Mouse (Mus musculus) layer of hippocampus, postnatal 14 days (tissue): ENCODE measurements around the gene Mrpl33. TPM values are rescaled to one million over a fixed set of nuclear protein-coding genes. Genes with fewer than 3 reads are reported as not detected.
"Not testable (repeated sequence)": the region's sequence is repeated elsewhere in the genome, so short reads cannot be mapped to it uniquely, and the experiment has no call there.

ENCODE experiments used
- DNase-seq, 2 experiments: peaks; one replicate each; pipeline ENCODE4 v3.0.0; 2021 to 2022; ENCODE audit warnings: low spot score in 2 of 2, mixed read lengths in 1 of 2
- long read RNA-seq, 2 experiments: library from polyadenylated mRNA; stranded (forward); transcript quantifications; one replicate each; pipeline ENCODE4 v2.0.0; 2021
- total RNA-seq, 2 experiments: library from RNA; stranded (reverse); gene quantifications; 2 replicates each; pipeline ENCODE4 v1.2.3; 2021

Mrpl33 gene
- total RNA-seq = 100 to 1,000 TPM; 109 to 114 TPM
- long read RNA-seq, experiment 1, partial matches to known transcripts = 0 of 49 reads
- long read RNA-seq, experiment 1, other reads (novel, unspliced or antisense) = 45 of 49 reads
- long read RNA-seq, experiment 2, partial matches to known transcripts = 0 of 143 reads
- long read RNA-seq, experiment 2, other reads (novel, unspliced or antisense) = 137 of 143 reads

GRCm38 (mm10) chr5:31596481-31597429 lies at the start of gene Mrpl33:
Gene Mrpl33, plus strand, starts transcription at chr5:31596935.
- DNase-seq = peak in 1 of 2 experiments; percentile 16

- DNase-seq = no peak
Measured at GRCm38 (mm10) chr5:31559401-31559800, 37.3 kb upstream of the Mrpl33 start.

DNA sequence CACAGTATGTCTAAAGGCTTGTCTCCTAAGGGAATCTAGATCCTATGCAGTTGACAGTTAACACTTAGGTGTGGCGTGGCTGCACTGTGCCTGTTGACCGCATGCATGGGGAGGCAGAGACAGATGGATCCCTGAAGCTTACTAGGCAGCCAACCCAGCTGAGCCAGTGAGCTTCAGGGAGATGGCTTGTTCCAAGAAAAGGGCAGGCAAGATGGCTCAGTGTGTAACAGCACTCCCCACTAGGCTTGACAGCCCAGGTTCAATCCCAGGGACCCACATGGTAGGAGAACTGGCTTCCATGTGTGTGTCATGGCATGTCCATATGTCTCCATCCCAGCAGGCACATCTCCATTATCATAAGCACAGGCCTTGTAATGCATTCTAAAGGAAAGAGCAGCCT lies 36.4 kb upstream of the Mrpl33 start:
- no peak for DNase-seq

GRCm38 (mm10) chr5:31562036-31562666 lies 34.6 kb upstream of the Mrpl33 start:
- peak; percentile 73 to 76 for DNase-seq

GRCm38 (mm10) chr5:31563496-31563895 lies 33.2 kb upstream of the Mrpl33 start:
- peak; percentile 68 to 81 for DNase-seq

GRCm38 (mm10) chr5:31563905-31564304 lies 32.8 kb upstream of the Mrpl33 start:
- no peak for DNase-seq

- DNase-seq = no peak
Measured at GRCm38 (mm10) chr5:31564976-31565375, 31.8 kb upstream of the Mrpl33 start.

DNA sequence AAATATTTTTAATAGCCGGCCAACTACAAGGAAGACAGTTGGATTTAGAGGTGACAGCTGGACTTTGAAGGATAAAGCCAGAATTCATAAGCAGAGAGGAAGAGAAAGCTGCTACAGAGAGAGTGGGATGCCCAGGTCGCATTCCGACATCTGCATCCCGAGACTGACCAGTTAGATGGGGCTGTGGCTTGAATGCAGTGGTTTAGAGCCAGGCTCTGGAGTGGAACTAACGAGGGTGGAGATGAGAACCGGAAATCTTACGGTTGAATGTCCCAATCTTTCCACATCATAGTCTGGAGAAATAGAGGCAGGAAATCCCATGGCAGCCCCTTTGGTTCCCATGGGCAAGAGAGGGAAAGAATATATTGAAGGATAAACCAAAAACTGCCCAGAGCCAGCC lies 30.7 kb upstream of the Mrpl33 start:
- DNase-seq = no peak

- DNase-seq = no peak
Measured at GRCm38 (mm10) chr5:31566457-31566856, 30.3 kb upstream of the Mrpl33 start.

DNA sequence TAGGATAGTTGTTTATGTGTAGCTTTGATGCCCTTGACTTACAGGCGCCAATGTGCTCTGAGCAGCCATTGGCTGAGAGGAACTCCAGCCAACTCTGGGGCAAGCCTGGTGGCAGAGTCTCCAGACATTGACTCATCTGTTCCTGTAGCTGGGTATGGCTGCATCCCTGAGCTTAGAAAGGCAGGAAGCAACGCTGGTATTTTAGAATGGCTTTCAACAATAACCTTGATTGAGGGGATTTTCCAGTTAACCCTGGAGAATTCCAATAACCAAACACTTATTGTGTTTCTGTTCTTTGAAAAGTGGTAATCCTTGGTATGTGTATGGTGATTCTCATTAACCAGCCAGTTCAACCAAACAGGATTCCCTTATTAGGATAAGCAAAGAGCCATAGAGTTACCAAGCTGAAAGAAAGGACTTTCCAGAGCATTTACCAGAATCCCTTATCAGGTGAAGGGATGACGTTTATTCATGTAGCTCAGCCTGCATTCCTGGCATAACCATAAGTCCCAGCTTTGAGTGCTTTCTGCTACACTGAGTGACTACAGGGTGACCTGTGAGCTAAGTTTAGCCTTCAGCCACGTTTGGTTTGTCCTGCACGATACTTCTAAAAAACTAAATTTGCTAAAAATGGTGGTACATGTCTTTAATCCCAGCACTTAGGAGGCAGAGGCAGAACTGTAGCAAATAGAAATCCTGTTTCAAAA lies 28.6 kb upstream of the Mrpl33 start:
- DNase-seq = no peak

DNA sequence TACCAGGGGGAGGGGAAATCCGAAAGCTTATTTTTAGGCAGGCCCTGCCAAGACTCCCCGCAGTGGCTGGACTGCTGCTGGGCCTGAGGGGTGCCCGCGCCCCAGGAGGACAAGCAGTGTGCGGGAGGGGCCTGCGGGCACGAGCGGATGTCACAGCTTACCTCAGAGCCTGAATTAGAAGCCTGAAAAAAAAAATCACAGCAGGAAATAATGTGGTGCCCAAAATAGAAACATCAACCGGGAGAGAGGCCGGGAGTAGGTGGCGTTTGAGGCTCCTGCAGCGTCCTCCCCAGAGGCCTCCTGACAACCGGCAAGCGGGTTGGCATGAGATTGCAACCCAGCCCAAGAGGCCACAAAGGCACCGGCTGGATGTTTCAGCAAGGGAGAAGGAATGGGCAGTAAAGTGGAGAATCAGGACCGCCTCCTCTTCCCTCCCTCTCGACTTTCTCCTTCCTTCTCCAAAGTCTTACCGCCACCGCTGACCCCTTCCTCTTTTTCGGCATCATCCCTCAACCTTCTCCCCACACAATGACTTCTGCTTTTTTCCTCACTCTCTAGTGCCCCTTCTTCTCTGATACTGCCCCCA lies 25.6 kb upstream of the Mrpl33 start:
- DNase-seq = peak in 1 of 2 experiments; percentile 35

DNA sequence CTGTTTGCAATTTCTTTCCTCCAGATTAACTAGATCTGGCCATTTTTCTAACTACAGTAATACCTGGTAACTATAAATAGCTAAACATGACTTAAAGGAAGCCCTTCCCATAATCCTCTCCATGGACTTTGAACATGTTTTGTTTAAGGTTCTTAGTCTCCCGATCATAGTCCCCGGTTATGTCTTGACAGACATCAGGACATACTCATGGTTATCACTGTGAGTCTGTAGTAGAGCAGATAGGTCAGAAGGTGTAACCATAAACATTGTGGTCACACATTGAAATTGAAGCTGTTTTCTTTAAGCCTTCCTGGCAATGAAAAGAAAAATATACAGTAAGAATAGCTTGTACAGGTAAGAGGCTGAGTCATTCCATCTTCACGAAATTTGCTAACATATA lies 23.0 kb upstream of the Mrpl33 start:
- DNase-seq = no peak

GRCm38 (mm10) chr5:31576539-31576975 lies 20.2 kb upstream of the Mrpl33 start:
- DNase-seq = no peak

DNA sequence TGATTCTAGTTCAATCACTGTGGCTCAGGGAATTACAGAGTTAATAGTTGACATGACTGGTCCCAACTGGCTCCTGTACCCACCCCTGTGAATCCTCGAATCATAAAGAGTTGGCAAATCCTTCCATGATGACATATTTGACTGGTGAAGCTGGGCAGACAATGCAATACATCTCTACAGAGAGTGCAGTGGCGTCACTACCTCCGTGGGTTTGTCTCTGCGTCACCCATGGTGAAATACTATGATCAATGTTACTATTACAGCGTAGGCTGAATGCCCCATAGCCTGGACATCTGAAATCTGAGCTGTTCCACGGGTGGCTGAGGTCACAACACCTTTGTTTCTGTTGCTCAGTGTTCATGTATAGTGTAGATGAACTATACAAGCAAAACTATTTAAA lies 15.5 kb upstream of the Mrpl33 start:
- DNase-seq = no peak

DNA sequence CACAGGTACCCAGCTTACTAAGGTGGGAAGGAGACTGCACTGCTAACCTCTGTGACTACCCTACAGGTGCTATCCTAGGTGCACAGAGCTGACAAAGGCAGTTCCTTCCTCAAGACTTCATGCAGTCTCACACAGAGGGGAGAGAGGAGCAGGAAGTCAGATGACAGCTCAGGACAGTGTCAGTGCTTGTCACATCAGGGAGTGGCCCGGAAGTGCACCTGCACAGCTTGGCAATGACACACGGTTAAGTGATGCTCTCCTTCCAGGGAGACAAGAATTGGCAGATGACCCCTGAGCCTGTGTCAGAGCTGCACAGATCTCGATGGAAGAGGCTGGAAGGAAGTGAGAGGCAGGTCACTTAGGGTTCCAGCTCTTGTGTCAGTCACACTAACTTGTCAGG lies 14.8 kb upstream of the Mrpl33 start:
- no peak for DNase-seq

- no peak for DNase-seq
Measured at GRCm38 (mm10) chr5:31583261-31583660, 13.5 kb upstream of the Mrpl33 start.

DNA sequence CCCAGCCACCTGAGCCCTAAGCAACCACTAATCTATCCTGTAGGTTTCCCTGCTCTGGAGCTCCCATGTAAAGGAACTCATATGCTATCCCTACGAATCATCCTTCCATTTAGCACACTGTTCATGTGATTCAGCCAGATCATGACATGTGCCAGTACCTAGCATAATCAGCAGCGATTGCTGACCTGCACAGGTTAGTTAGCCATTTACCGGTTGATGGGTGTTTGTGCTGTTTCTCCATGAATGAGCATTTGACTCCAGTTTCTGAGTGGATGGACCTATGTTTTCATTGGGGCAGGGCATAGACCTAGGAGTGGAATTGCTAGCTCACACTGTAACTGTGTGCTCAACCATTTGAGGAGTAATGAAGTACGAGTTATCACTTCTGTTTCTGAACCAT lies 11.2 kb upstream of the Mrpl33 start:
- no peak for DNase-seq

GRCm38 (mm10) chr5:31588016-31588415 lies 8.7 kb upstream of the Mrpl33 start:
- DNase-seq = no peak

DNA sequence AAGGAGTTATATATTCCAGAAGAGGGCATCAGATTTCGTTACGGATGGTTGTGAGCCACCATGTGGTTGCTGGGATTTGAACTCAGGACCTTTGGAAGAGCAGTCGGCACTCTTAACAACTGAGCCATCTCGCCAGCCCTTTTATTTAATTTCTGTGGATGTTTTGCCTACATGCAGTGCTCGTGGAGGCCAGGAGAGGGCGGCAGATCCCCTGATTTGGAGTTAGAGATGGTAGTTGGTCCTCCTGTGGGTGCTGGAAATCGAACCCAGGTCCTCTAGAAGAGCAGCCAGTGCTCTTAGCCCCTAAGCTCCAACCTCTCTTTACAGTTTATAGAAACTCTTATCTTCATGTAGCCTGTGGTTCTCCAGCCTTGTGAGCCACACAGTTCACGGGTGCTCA lies 8.1 kb upstream of the Mrpl33 start:
- not testable (repeated sequence) for DNase-seq

GRCm38 (mm10) chr5:31589711-31590319 lies 6.9 kb upstream of the Mrpl33 start:
- DNase-seq = peak in 1 of 2 experiments; percentile 9
